ENCODE assay signal across 8 mouse cellular contexts in the genomic region with DNA sequence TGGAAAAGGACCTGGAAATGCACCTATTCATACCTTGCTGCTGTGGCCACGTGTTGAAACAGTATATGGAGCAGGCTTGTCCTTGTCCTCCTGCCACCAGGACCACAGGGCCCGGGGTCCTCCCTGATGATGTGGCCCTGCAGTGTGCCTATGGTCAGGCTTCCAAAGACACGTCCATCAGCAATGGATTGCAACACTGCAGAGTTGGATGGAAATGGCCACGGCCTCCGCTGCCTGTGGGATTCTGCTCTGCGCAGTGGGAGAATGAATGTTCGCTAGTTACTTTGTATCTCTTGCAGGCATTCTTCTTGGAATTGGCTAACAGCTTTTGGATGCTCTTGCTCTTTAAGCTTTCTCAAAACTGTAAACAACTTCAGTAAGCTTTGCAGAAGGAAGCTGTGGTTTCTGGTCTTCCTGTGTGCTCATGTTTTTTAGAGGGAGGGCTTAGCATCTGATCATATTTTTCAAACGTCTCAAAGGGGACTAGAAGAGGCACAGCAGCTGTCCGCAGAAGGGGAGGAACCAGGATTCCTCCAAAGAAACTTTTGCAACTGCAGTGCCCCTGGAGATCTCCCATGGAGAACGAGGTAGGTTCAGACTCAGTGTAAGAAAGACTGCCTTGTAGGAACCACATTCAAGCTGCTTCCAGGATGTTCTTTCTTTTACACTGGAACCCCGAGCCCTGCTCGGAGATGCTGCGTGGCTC. TPM values are rescaled to one million over a fixed set of nuclear protein-coding genes. Genes with fewer than 3 reads are reported as not detected.
DNase-seq lines count a peak whose midpoint lies in the region; ATAC-seq lines count a peak whose summit lies in the region.

No protein-coding gene starts in this region.

- no peak overlapping the region for H3K27ac ChIP-seq in heart, embryonic 11.5 days (ENCODE audit: low read depth, low read length)
- H3K27ac ChIP-seq in liver, embryonic 13.5 days = peak overlapping the region; percentile 60
- H3K27ac ChIP-seq in stomach, embryonic 16.5 days (ENCODE audit: low read length) = peak overlapping the region; percentile 79
- H3K27ac ChIP-seq in midbrain, embryonic 16.5 days (ENCODE audit: low read length) = no peak overlapping the region

- H3K36me3 ChIP-seq in heart, embryonic 11.5 days (ENCODE audit: control insufficient read depth, insufficient read depth, low read length) = peaks cover 2% of the 10 kb centered on the region; the same call in 1 of the 2 replicates
- H3K36me3 ChIP-seq in liver, embryonic 13.5 days = peaks cover 37% of the 10 kb centered on the region
- H3K36me3 ChIP-seq in stomach, embryonic 16.5 days (ENCODE audit: control insufficient read depth, insufficient read depth, low read length) = peaks cover 3% of the 10 kb centered on the region; the same call in 1 of the 2 replicates
- no peaks in the 10 kb centered on the region for H3K36me3 ChIP-seq in midbrain, embryonic 16.5 days (ENCODE audit: control insufficient read depth, insufficient read depth, low read length)

- H3K4me3 ChIP-seq in heart, embryonic 11.5 days (ENCODE audit: low read depth, low read length) = no peak overlapping the region
- peak overlapping the region; percentile 23 for H3K4me3 ChIP-seq in liver, embryonic 13.5 days (replicated peaks)
- peak overlapping the region; percentile 23 for H3K4me3 ChIP-seq in stomach, embryonic 16.5 days (replicated peaks; ENCODE audit: low read length)
- H3K4me3 ChIP-seq in midbrain, embryonic 16.5 days (ENCODE audit: low read depth, low read length) = no peak overlapping the region

- H3K9me3 ChIP-seq in heart, embryonic 11.5 days (replicated peaks; ENCODE audit: control insufficient read depth, low read length) = no peaks in the 10 kb centered on the region
- H3K9me3 ChIP-seq in liver, embryonic 13.5 days (replicated peaks) = no peaks in the 10 kb centered on the region
- H3K9me3 ChIP-seq in stomach, embryonic 16.5 days (replicated peaks; ENCODE audit: control insufficient read depth, low read length) = no peaks in the 10 kb centered on the region
- no peaks in the 10 kb centered on the region for H3K9me3 ChIP-seq in midbrain, embryonic 16.5 days (replicated peaks; ENCODE audit: control insufficient read depth, low read length, poor library complexity, severe bottlenecking)

- no peak for ATAC-seq in heart, embryonic 11.5 days (replicated peaks; ENCODE audit: insufficient number of reproducible peaks, low FRiP score, low TSS enrichment)
- peak; percentile 70 for ATAC-seq in activated CD4-positive, CD25-positive, alpha-beta regulatory T cell, adult 4 months
- no peak for ATAC-seq in liver, embryonic 13.5 days (ENCODE audit: low read depth)
- ATAC-seq in stomach, embryonic 16.5 days (ENCODE audit: insufficient read depth, low FRiP score) = no peak
- ATAC-seq in midbrain, embryonic 16.5 days = no peak

- H3K9ac ChIP-seq in heart, embryonic 11.5 days (ENCODE audit: low read depth, low read length) = no peak overlapping the region
- peak overlapping the region; percentile 44; the same call in 1 of the 2 replicates for H3K9ac ChIP-seq in liver, embryonic 13.5 days
- no peak overlapping the region; the same call in 1 of the 2 replicates for H3K9ac ChIP-seq in stomach, embryonic 16.5 days (ENCODE audit: low read length)
- H3K9ac ChIP-seq in midbrain, embryonic 16.5 days (ENCODE audit: low read depth, low read length) = no peak overlapping the region

- no peak overlapping the region for H3K4me2 ChIP-seq in heart, embryonic 11.5 days
- peak overlapping the region; percentile 36 for H3K4me2 ChIP-seq in liver, embryonic 13.5 days
- peak overlapping the region; percentile 34 for H3K4me2 ChIP-seq in stomach, embryonic 16.5 days (ENCODE audit: low read depth, low read length)
- no peak overlapping the region for H3K4me2 ChIP-seq in midbrain, embryonic 16.5 days (ENCODE audit: low read length)

- intact Hi-C loops in left cerebral cortex, postnatal 14 days (cut with DNase I) = no loop called here

- no peaks in the 10 kb centered on the region for H3K27me3 ChIP-seq in heart, embryonic 11.5 days (ENCODE audit: control insufficient read depth, insufficient read depth, low read length)
- no peaks in the 10 kb centered on the region for H3K27me3 ChIP-seq in liver, embryonic 13.5 days
- no peaks in the 10 kb centered on the region for H3K27me3 ChIP-seq in stomach, embryonic 16.5 days (ENCODE audit: control insufficient read depth, insufficient read depth, low read length)
- no peaks in the 10 kb centered on the region for H3K27me3 ChIP-seq in midbrain, embryonic 16.5 days (ENCODE audit: control insufficient read depth, insufficient read depth, low read depth, low read length)

- peaks cover 4% of the 10 kb centered on the region for H3K4me1 ChIP-seq in heart, embryonic 11.5 days (ENCODE audit: control insufficient read depth, insufficient read depth, low read length)
- peaks cover 58% of the 10 kb centered on the region for H3K4me1 ChIP-seq in liver, embryonic 13.5 days (replicated peaks)
- H3K4me1 ChIP-seq in stomach, embryonic 16.5 days (ENCODE audit: control insufficient read depth, insufficient read depth, low read length) = peaks cover 13% of the 10 kb centered on the region; the same call in 1 of the 2 replicates
- H3K4me1 ChIP-seq in midbrain, embryonic 16.5 days (ENCODE audit: control insufficient read depth, insufficient read depth, low read length) = no peaks in the 10 kb centered on the region; the same call in 1 of the 2 replicates

- peak; percentile 48 to 68 for DNase-seq in heart, adult 9 months (ENCODE audit: low spot score in 2 of 2)
- DNase-seq in liver, embryonic 13.5 days = no peak
- no peak for DNase-seq in cerebellum, postnatal 14 days
- no peak for DNase-seq in left cerebral cortex, postnatal 14 days (ENCODE audit: low spot score in 2 of 2)

- 85% methylated on average over 13 of the region's 13 CpGs for WGBS in heart, embryonic 11.5 days (ENCODE audit: insufficient replicate concordance)
- WGBS in liver, embryonic 13.5 days (ENCODE audit: insufficient replicate concordance) = 30% methylated on average over 13 of the region's 13 CpGs
- WGBS in stomach, embryonic 16.5 days = 68% methylated on average over 13 of the region's 13 CpGs
- 87% methylated on average over 13 of the region's 13 CpGs for WGBS in midbrain, embryonic 16.5 days

RNA-seq across cellular contexts. Expression of gene Ccm2, which starts 14.1 kb away (rescaled TPM):
- 62.9 and 67.9 TPM in 2 replicates for polyA plus RNA-seq in heart, embryonic 11.5 days (2014; fragmentation: Nextera tagmentation; extraction: Ambion mirVana)
- 100 to 1,000 TPM; 136 TPM for polyA plus RNA-seq in activated CD4-positive, CD25-positive, alpha-beta regulatory T cell, adult 4 months (2017; shearing (Covaris generic))
- polyA plus RNA-seq in liver, embryonic 13.5 days (2015; fragmentation: Nextera tagmentation; extraction: Ambion mirVana) = 45.8 and 46.1 TPM in 2 replicates
- polyA plus RNA-seq in stomach, embryonic 16.5 days (2015; fragmentation: Nextera tagmentation; extraction: Ambion mirVana) = 64.9 and 66.5 TPM in 2 replicates
- 10 to 100 TPM; 54.3 to 54.4 TPM for total RNA-seq in left cerebral cortex, postnatal 14 days (2021)
- polyA plus RNA-seq in midbrain, embryonic 16.5 days (2015; fragmentation: Nextera tagmentation; extraction: Ambion mirVana) = 81.4 and 84.3 TPM in 2 replicates

RNA-seq across cellular contexts. Expression of gene Myo1g, which starts 40.0 kb away (rescaled TPM):
- polyA plus RNA-seq in heart, embryonic 11.5 days (2014; fragmentation: Nextera tagmentation; extraction: Ambion mirVana) = 0.72 and 0.90 TPM in 2 replicates
- 100 to 1,000 TPM; 138 to 145 TPM for polyA plus RNA-seq in activated CD4-positive, CD25-positive, alpha-beta regulatory T cell, adult 4 months (2017; shearing (Covaris generic))
- 4.7 and 5.3 TPM in 2 replicates for polyA plus RNA-seq in liver, embryonic 13.5 days (2015; fragmentation: Nextera tagmentation; extraction: Ambion mirVana)
- 3.5 and 3.9 TPM in 2 replicates for polyA plus RNA-seq in stomach, embryonic 16.5 days (2015; fragmentation: Nextera tagmentation; extraction: Ambion mirVana)
- total RNA-seq in left cerebral cortex, postnatal 14 days (2021) = under 1 TPM; 0.40 to 0.68 TPM
- polyA plus RNA-seq in midbrain, embryonic 16.5 days (2015; fragmentation: Nextera tagmentation; extraction: Ambion mirVana) = 0.19 and 0.53 TPM in 2 replicates

RNA-seq across cellular contexts. Expression of gene Nacad, which starts 45.0 kb away (rescaled TPM):
- polyA plus RNA-seq in heart, embryonic 11.5 days (2014; fragmentation: Nextera tagmentation; extraction: Ambion mirVana) = 1.3 TPM in 2 replicates
- polyA plus RNA-seq in activated CD4-positive, CD25-positive, alpha-beta regulatory T cell, adult 4 months (2017; shearing (Covaris generic)) = not detected
- polyA plus RNA-seq in liver, embryonic 13.5 days (2015; fragmentation: Nextera tagmentation; extraction: Ambion mirVana) = 5.0 and 5.7 TPM in 2 replicates
- 7.2 and 9.4 TPM in 2 replicates for polyA plus RNA-seq in stomach, embryonic 16.5 days (2015; fragmentation: Nextera tagmentation; extraction: Ambion mirVana)
- 10 to 100 TPM; 59.0 to 61.0 TPM for total RNA-seq in left cerebral cortex, postnatal 14 days (2021)
- 85.0 and 89.0 TPM in 2 replicates for polyA plus RNA-seq in midbrain, embryonic 16.5 days (2015; fragmentation: Nextera tagmentation; extraction: Ambion mirVana)

Comparison
In these comparisons a context has a peak if more than half of its experiments do, and no peak if none do; other contexts are left out.
1. DNase-seq: peak in heart, adult 9 months (2 of 2); none in liver, embryonic 13.5 days (single experiment), cerebellum, postnatal 14 days (0 of 2) and left cerebral cortex, postnatal 14 days (0 of 2).
2. H3K27ac ChIP-seq: peak in liver, embryonic 13.5 days (single experiment) and stomach, embryonic 16.5 days (single experiment); none in heart, embryonic 11.5 days (single experiment) and midbrain, embryonic 16.5 days (single experiment).
3. H3K4me2 ChIP-seq: peak in liver, embryonic 13.5 days (single experiment) and stomach, embryonic 16.5 days (single experiment); none in heart, embryonic 11.5 days (single experiment) and midbrain, embryonic 16.5 days (single experiment).
4. H3K4me3 ChIP-seq: peak in liver, embryonic 13.5 days (single experiment) and stomach, embryonic 16.5 days (single experiment); none in heart, embryonic 11.5 days (single experiment) and midbrain, embryonic 16.5 days (single experiment).
5. RNA of gene Myo1g, which starts 40.0 kb away (polyA plus RNA-seq): 138 to 145 TPM in activated CD4-positive, CD25-positive, alpha-beta regulatory T cell, adult 4 months; 4.7 to 5.3 TPM in liver, embryonic 13.5 days, 3.5 to 3.9 TPM in stomach, embryonic 16.5 days, 0.72 to 0.90 TPM in heart, embryonic 11.5 days and 0.19 to 0.53 TPM in midbrain, embryonic 16.5 days; every median in the first group is over 10 times any median in the second.